In genomic region chr4:88094062-88094767, GRCm38 (mm10) we compare ENCODE assay signal across 8 mouse cellular contexts. TPM values are rescaled to one million over a fixed set of nuclear protein-coding genes. Genes with fewer than 3 reads are reported as not detected.
DNase-seq lines count a peak whose midpoint lies in the region; ATAC-seq and TF ChIP-seq lines count a peak whose summit lies in the region.

TSS of gene Focad (plus strand) at chr4:88094629.

- no peaks in the 10 kb centered on the region for H3K27me3 ChIP-seq in G1E (ENCODE audit: insufficient read depth, low read length)
- H3K27me3 ChIP-seq in forebrain, embryonic 16.5 days (replicated peaks; ENCODE audit: control insufficient read depth, insufficient read depth, low read length): no peaks in the 10 kb centered on the region
- H3K27me3 ChIP-seq in lung, embryonic 14.5 days (ENCODE audit: insufficient read depth, low read length): no peaks in the 10 kb centered on the region
- no peaks in the 10 kb centered on the region for H3K27me3 ChIP-seq in thymus, adult 2 months (ENCODE audit: control insufficient read depth, insufficient read depth, low read length)

- intact Hi-C loops in heart, postnatal 36 days (cut with DNase I): loop anchor here (10.0 kb wide), 1 partner anchor 451 kb away; no protein-coding TSS in a partner anchor

- H3K9me3 ChIP-seq in G1E (replicated peaks): no peaks in the 10 kb centered on the region
- no peaks in the 10 kb centered on the region for H3K9me3 ChIP-seq in forebrain, embryonic 16.5 days (ENCODE audit: control insufficient read depth, low read length)
- no peaks in the 10 kb centered on the region for H3K9me3 ChIP-seq in lung, embryonic 14.5 days (ENCODE audit: low read depth, low read length)

- peak; percentile 89 for DNase-seq in G1E (ENCODE audit: low spot score)
- peak; percentile 98 to 99 for DNase-seq in cerebellum, adult 18-20 months
- DNase-seq in heart, postnatal 36 days: peak; percentile 97 to 98
- peak; percentile 99 for DNase-seq in layer of hippocampus, adult 2 months (ENCODE audit: low spot score in 2 of 2)
- DNase-seq in lung, embryonic 14.5 days: peak; percentile 99
- peak; percentile 98 for DNase-seq in thymus, adult 2 months

- peak within 1 kb of the TSS; percentile 100 for H3K4me3 ChIP-seq in G1E (ENCODE audit: low read depth, low read length)
- H3K4me3 ChIP-seq in forebrain, embryonic 16.5 days (replicated peaks; ENCODE audit: low read length): peak within 1 kb of the TSS; percentile 73
- H3K4me3 ChIP-seq in layer of hippocampus, adult 2 months: peak within 1 kb of the TSS; percentile 83
- peak within 1 kb of the TSS; percentile 80 for H3K4me3 ChIP-seq in lung, embryonic 14.5 days (ENCODE audit: low read depth, low read length)
- H3K4me3 ChIP-seq in olfactory bulb, adult 2 months (ENCODE audit: insufficient read depth, low read depth, low read length): peak within 1 kb of the TSS; percentile 84
- H3K4me3 ChIP-seq in thymus, adult 2 months (ENCODE audit: control insufficient read depth, insufficient read depth, low read length): peak within 1 kb of the TSS; percentile 88

- peak within 1 kb of the TSS; percentile 60 for H3K4me2 ChIP-seq in forebrain, embryonic 16.5 days (ENCODE audit: low read length)
- peak within 1 kb of the TSS; percentile 98 for H3K4me2 ChIP-seq in lung, embryonic 14.5 days

- H3K9ac ChIP-seq in forebrain, embryonic 16.5 days (replicated peaks; ENCODE audit: low read depth, low read length): peak within 1 kb of the TSS; percentile 75
- peak within 1 kb of the TSS; percentile 73 for H3K9ac ChIP-seq in lung, embryonic 14.5 days

- TF ChIP-seq POLR2A in olfactory bulb, adult 2 months (IDR thresholded peaks at IDR 0.05; ENCODE audit: insufficient read depth, low read depth, low read length): peak; percentile 94
- TF ChIP-seq POLR2A in thymus, adult 2 months (IDR thresholded peaks at IDR 0.05; ENCODE audit: control insufficient read depth, extremely low read depth, insufficient read depth, low read length, poor library complexity): peak; percentile 94

- TF ChIP-seq CTCF in G1E (IDR thresholded peaks at IDR 0.05; ENCODE audit: low read depth, low read length): no peak
- TF ChIP-seq CTCF in layer of hippocampus, adult 2 months (conservative IDR thresholded peaks at IDR 0.05): peak; percentile 25; the same call in 1 of the 2 replicates
- TF ChIP-seq CTCF in lung, embryonic 14.5 days (IDR thresholded peaks at IDR 0.05; ENCODE audit: low read depth): peak; percentile 43
- TF ChIP-seq CTCF in olfactory bulb, adult 2 months (IDR thresholded peaks at IDR 0.05; ENCODE audit: insufficient read depth, low read depth, low read length): no peak
- peak; percentile 73; the same call in 1 of the 2 replicates for TF ChIP-seq CTCF in thymus, adult 2 months (IDR thresholded peaks at IDR 0.05; ENCODE audit: borderline replicate concordance, control insufficient read depth, extremely low read depth, insufficient read depth, low read length, poor library complexity)

- peak; percentile 98 for ATAC-seq in G1E (ENCODE audit: extremely low read depth, insufficient number of reproducible peaks, low FRiP score, poor library complexity, severe bottlenecking)
- peak; percentile 100 for ATAC-seq in forebrain, embryonic 16.5 days
- peak; percentile 100 for ATAC-seq in lung, embryonic 14.5 days (ENCODE audit: insufficient read depth)

- peaks cover 29% of the 10 kb centered on the region for H3K4me1 ChIP-seq in G1E (ENCODE audit: insufficient read depth, low read depth, low read length)
- peaks cover 4% of the 10 kb centered on the region for H3K4me1 ChIP-seq in forebrain, embryonic 16.5 days (replicated peaks; ENCODE audit: control insufficient read depth, insufficient read depth, low read length)
- no peaks in the 10 kb centered on the region for H3K4me1 ChIP-seq in lung, embryonic 14.5 days (ENCODE audit: insufficient read depth)
- H3K4me1 ChIP-seq in olfactory bulb, adult 2 months (ENCODE audit: control insufficient read depth, insufficient read depth, low read length): no peaks in the 10 kb centered on the region
- H3K4me1 ChIP-seq in thymus, adult 2 months (replicated peaks; ENCODE audit: control insufficient read depth, insufficient read depth, low read length): peaks cover 5% of the 10 kb centered on the region; the same call in 1 of the 2 replicates

- H3K27ac ChIP-seq in forebrain, embryonic 16.5 days (ENCODE audit: low read length): peak within 1 kb of the TSS; percentile 62
- H3K27ac ChIP-seq in layer of hippocampus, adult 2 months: peak within 1 kb of the TSS; percentile 94
- peak within 1 kb of the TSS; percentile 81 for H3K27ac ChIP-seq in lung, embryonic 14.5 days (ENCODE audit: low read depth)
- peak within 1 kb of the TSS; percentile 67 for H3K27ac ChIP-seq in olfactory bulb, adult 2 months (ENCODE audit: insufficient read depth, low read depth, low read length)
- peak within 1 kb of the TSS; percentile 81 for H3K27ac ChIP-seq in thymus, adult 2 months (ENCODE audit: control insufficient read depth, insufficient read depth, low read length)

- H3K36me3 ChIP-seq in G1E (replicated peaks): peaks cover 4% of the 10 kb centered on the region
- H3K36me3 ChIP-seq in forebrain, embryonic 16.5 days (ENCODE audit: control insufficient read depth, insufficient read depth): no peaks in the 10 kb centered on the region
- no peaks in the 10 kb centered on the region for H3K36me3 ChIP-seq in lung, embryonic 14.5 days (ENCODE audit: insufficient read depth)
- no peaks in the 10 kb centered on the region for H3K36me3 ChIP-seq in thymus, adult 2 months (ENCODE audit: control insufficient read depth, insufficient read depth, low read length)

- under 1% methylated on average over 34 of the region's 34 CpGs for WGBS in forebrain, embryonic 16.5 days
- 2% methylated on average over 34 of the region's 34 CpGs for WGBS in lung, embryonic 14.5 days
- 1% methylated on average over 34 of the region's 34 CpGs for WGBS in olfactory bulb, adult 2 months
- under 1% methylated on average over 34 of the region's 34 CpGs for WGBS in thymus, adult 2 months

RNA-seq across cellular contexts. Expression of gene Focad, which starts in this region (rescaled TPM):
- total RNA-seq in G1E (2014; fragmentation: Nextera tagmentation): 31.6 and 31.7 TPM in 2 replicates
- 21.4 and 21.6 TPM in 2 replicates for total RNA-seq in G1E (2017)
- polyA plus RNA-seq in G1E (2012): 4.3 and 5.2 TPM in 2 replicates
- polyA plus RNA-seq in forebrain, embryonic 16.5 days (2015; fragmentation: Nextera tagmentation; extraction: Ambion mirVana): 21.1 and 23.4 TPM in 2 replicates
- total RNA-seq in heart, postnatal 36 days (2021): 10 to 100 TPM; 13.6 to 17.4 TPM
- total RNA-seq in layer of hippocampus, adult 2 months (2021): 10 to 100 TPM; 69.4 to 73.0 TPM
- polyA plus RNA-seq in lung, embryonic 14.5 days (2014; fragmentation: Nextera tagmentation; extraction: Ambion mirVana): 20.8 and 21.7 TPM in 2 replicates
- polyA plus RNA-seq in olfactory bulb, adult 2 months (2012; ENCODE audit: insufficient read depth, insufficient read length, low replicate concordance, missing spikeins): not detected in 2 replicates
- polyA plus RNA-seq in thymus, adult 2 months (2012; rRNA removed): 14.6 and 15.3 TPM in 2 replicates

Comparison
In these comparisons a context has a peak if more than half of its experiments do, and no peak if none do; other contexts are left out.
1. Peak in every context shown above with its lines: DNase-seq, ATAC-seq, H3K4me3 ChIP-seq and H3K27ac ChIP-seq.
2. CTCF ChIP-seq: peak in layer of hippocampus, adult 2 months (single experiment), lung, embryonic 14.5 days (single experiment) and thymus, adult 2 months (single experiment); none in G1E (single experiment) and olfactory bulb, adult 2 months (single experiment).